Mouse (Mus musculus) layer of hippocampus, adult 18-20 months (tissue): ENCODE measurements around the gene Prss42. TPM values are rescaled to one million over a fixed set of nuclear protein-coding genes. Genes with fewer than 3 reads are reported as not detected.

ENCODE experiments used
- DNase-seq, 2 experiments: peaks; one replicate each; pipeline ENCODE4 v3.0.0; 2022; ENCODE audit warnings: low spot score in 2 of 2
- long read RNA-seq: library from polyadenylated mRNA; stranded (forward); transcript quantifications from one replicate; pipeline ENCODE4 v2.0.0, GENCODE M21; 2021
- total RNA-seq, 2 experiments: library from RNA; stranded (reverse); gene quantifications; 2 replicates each; pipeline ENCODE4 v1.2.3; 2021

Prss42 gene
- not detected for total RNA-seq
- long read RNA-seq = 0 reads

DNA sequence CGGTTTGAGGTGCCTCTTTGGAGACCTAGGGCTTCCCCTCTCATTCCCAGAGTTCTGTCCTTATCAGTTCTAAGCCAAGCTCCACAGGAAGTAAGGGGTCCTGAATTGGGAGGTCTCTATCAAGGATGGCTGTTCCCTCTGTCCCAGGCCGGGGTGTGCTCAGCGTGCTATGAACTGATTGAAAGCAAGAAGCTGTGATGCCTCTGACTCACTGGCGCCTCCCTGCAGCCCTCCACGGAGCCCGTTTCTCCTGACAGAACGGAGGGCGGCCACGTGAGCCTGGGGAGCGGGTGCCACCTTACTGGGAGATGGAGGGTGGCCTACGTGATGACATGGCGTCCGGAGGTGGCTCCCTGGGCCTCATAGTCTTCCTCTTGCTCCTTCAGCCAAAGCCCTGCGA lies at the start of gene Prss42:
Gene Prss42, plus strand, starts transcription at position 301 of the 400 bp plus-strand sequence.
- DNase-seq = no peak

DNA sequence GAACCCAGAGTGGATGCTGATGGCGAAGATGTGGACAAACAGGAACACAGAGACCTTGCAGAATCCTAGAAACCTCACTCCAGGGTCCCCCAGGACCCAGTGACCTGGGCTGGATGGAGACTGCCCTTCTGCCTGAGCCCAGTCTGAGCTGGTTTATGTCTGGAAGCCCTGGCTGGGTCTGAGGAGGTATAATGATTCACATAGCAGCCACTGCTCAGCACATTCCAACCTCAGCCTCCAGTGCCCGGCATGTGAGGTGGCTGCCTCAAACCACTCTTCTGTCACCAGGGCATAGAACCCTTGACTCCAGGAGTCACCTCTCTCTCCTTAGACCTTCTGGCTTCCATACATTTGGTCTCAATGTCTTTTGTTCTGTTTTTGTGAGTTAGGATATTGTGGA lies 49.5 kb upstream of the Prss42 start:
- no peak for DNase-seq

DNA sequence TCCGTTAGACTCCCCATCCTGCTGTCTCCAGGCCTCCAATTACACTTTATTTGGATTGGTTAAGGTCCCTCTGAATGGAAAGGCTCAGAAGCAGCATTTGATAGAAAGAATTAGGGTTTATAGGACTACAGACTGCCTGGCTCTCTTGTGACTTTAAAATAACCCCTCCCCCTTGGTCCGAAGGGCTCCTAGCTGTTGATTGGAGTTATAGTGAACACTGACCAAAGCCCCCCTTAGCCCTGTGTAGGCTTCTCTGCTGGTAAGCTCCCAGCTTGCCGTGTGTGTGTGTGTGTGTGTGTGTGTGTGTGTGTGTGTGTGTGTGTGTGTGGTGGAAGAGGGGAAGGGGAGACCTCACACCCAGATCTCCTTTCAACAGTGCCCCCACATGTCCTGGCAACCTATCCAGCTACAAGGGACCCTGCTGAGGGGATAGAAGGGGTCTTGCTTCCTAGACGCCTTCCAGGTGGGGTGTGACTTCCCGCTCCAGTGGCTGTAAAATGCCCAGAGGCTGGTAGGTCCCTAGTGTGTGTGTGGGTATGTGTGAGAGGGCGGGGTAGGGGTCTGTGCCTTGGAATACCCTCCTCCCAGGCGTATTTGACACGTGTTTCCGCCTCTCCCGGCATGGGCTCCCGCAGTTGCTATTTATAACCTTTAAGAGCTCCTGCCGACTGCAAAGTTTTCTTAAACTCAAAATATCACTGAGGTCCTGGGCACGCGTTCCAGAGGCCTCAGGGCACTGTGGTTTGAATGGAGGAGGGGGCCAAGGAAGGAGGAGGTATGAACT lies 47.4 kb upstream of the Prss42 start:
- DNase-seq = no peak

DNA sequence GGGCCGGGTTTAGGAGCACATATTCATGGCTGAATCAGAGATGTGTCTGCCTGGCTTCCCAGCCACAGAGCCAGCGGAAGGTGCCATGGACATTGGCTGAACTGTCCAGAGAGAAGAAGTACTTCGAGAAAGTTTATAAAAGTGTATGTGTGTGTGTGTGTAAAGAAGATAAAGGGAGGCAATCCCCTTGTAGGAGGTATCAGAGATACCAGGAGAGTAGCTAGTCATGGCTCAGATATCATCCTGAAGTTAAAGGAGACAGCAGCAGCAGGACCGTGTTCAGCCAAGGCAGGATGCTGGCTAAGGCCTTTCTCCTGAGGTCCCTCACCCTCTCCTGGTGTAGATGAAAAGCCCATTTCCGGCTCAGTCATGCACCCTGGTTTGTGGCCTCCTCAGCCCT lies 46.6 kb upstream of the Prss42 start:
- DNase-seq = no peak

DNA sequence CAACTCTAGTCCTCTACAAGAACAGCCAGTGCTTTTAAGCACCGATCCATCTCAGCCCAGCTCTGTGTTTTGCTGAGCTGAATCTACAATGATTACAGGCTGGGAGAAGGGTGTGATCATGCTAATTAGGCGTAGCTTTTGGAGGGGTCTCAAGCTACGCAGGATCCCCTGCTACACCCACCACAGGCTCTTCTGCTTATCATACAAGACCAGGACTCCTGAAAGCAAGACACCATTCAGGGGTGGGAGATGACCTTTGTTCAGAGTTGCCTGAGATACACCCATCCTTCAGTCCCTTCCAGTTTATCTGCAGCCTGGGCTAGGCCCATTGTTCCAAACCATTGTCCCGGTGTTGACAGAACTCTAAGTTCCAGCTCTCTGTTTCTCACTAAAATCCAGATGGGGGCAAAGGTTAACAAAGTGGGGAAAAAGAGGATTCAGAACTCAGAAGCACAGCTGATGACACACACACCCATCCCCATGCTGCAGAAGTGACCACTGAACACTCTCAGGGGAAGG lies 45.0 kb upstream of the Prss42 start:
- DNase-seq = no peak

DNA sequence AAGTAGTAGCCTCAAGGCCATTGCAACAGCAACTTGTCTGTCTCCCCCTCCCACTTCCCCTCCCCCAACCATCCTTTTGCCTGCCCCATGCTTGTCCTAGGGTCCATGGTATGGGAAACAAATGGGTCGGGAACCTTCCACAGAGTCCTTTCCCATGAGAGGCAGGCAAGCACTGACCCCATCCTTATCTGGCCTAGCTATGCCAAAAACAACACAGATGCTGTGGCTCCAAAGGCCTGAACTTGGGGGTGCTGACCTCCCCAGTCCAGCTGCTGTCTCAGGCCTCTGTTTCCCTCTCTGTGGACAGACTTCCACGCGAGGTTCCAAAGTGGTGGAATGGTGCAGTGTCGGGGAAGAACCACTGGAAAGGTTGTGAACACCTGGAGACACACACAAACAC lies 44.2 kb upstream of the Prss42 start:
- DNase-seq = no peak

DNA sequence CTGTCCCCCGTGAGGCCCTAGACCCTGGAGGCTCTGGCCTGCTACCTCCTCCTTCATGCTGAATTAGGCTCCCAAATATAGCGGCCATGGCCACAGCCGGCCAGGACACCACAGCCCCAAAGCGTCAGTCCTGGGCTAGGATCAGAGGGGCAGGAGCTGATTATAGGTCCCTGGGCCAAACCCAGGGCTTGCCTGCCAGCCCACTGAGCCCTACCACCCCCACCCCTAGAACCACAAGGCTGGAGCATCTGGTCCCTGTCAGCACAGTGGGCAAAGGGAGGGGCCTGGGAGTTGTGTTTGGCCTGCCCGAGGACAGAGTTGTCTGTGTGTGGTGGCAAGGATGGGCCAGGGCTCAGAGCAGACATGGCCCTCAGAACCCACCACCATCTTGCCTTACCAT lies 40.1 kb upstream of the Prss42 start:
- no peak for DNase-seq

DNA sequence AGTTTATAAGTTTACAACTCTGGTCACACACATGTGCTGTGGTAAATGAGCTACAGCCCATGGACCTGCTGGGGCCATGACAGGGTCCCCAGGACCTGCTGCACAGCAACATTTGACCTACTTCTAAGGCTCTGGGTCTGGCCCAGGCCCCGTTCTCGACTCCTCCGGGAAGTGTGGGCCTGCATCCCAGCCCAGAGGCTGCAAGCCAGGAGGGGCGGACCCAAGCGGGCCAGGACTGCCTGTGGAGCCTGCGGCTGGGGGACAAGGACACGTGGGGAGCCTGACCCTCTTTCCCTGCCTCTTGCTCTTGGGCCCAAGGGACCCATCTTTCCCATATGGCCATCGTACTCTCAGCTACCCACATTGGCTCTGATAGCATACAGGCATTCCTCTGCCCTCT lies 39.4 kb upstream of the Prss42 start:
- DNase-seq = peak; percentile 11 to 32

DNA sequence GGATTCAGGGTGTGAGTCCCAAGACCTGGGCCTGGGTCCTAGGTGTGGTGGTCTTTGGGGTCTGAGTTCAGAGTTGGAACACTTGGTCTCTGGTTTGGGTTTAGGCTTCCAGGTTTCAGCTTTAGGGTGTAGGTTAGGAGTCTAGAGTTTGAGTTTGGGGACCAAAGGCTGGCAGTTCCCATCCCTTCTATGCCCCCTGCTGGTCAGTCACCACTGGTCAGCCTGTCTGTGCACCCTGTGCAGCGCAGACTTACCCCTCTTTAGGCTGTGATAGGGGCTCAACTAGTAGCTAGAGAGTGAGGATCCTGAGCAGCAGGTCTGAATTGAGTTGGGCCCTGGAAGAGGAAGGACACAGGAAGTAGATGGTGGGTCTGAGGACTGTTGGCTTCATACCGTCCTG lies 38.7 kb upstream of the Prss42 start:
- DNase-seq = peak in 1 of 2 experiments; percentile 39

DNA sequence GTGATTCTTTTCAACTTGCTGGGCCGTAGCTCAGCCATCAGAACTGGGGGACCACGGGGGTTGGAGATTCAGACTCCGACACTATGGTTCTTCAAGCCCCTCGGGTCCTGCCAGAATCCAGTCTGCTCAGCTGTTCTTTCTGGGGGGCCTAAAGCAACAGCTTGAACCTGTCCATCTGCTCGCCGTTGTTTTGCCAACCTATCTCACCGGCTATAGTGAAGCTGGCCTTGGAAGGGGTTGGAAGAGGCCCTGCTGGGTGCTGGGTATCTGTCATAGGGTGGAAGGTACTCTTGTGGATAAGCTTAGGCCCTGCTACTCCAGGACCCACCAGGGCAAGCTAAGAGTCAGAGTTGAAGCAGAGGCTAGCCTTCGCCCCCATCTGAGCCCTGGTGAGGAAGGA lies 37.1 kb upstream of the Prss42 start:
- no peak for DNase-seq

DNA sequence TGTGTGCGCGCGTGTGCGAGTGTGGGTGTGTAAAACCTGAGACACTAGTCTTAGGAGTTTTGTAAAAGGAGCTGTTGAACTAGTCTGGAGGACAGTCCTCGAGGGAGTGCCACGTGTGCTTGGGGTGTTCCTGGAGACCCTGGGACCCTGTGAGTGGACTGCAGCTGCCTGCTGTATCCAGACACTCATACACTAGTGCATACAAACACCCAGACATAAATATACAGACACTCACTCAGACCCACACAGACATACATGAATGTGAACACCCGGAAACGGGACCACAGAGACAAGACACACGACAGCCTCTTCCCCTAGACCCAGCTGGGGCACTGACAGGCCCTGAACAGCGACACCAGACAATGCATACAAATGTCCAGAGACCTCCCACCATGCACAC lies 35.2 kb upstream of the Prss42 start:
- DNase-seq = no peak

DNA sequence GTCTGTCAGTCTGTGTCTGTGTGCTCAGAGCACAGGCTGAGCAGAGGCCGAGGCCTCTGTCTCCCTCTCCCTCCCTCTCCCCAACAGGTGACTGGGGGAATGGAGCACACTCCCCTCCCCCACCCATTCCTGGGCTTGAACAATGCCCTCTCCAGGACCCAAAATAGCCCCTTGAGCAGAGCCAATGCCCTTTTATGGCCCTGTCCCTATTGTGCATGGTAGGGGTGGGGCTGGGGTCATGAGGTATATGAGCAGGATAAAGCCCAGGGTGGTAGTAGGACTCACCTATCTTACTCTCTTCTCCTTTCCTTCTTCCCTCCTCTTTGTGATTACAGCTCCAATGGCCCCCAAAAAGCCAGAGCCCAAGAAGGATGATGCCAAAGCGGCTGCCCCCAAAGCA lies 34.6 kb upstream of the Prss42 start:
- no peak for DNase-seq

DNA sequence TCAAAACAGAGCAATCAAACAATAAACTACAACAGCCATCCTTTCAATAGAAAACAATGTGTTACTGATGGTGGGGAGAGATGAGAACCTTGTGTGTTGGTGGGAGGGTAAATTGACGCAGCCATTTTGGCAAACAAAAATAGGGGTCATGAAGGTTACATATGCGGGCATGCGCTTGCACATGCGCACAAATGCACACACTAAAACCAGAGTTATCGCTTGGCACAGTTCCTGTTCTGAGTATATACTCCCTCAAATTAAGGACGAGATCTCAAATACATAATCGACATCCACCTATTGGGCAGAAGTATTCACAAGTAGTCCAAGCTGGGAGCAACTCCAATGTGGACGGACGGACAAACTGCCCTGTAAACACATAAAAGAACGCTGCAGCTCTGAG lies 25.6 kb upstream of the Prss42 start:
- DNase-seq = no peak

DNA sequence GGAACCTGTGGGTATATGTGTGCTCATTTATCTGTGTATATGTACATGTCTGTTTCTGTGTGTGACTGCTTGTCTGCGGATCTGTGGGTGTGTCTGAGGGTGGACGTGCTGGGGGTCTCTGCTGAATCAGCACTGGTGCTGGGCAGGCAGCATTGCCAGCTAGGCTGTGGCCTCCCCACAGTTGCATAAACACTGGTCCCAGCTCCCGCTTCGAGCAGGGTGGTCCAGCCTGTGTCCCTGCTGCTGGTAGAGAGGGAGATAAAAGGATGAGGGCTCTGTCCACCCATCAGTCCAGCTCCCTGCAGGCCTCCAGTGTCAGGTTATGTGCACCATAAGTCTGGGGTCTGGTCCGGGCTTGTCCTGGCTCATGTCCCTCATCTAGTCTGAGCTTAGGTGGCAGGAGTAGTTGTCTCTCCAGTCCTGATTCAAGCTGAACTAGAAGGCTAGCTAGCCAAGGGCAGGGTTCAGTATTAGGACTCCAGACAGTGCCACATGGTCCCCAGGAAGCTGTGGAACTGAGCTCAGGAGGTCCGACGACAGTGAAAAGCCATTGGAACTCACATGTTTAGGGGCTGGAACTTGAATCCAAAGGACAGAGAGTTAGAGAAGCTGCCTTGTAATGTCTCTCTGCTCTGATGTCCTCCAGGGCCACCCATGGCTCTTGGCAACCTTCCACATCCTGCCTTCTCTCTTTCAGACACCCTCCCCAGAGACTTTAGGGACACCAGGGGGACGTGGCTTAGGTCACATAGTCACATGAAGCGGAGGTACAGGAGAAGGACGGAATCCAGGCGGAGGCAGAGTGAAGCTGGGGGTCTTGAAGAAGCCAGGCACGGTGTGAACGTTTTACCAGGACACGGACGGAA lies 23.3 kb upstream of the Prss42 start:
- no peak for DNase-seq

DNA sequence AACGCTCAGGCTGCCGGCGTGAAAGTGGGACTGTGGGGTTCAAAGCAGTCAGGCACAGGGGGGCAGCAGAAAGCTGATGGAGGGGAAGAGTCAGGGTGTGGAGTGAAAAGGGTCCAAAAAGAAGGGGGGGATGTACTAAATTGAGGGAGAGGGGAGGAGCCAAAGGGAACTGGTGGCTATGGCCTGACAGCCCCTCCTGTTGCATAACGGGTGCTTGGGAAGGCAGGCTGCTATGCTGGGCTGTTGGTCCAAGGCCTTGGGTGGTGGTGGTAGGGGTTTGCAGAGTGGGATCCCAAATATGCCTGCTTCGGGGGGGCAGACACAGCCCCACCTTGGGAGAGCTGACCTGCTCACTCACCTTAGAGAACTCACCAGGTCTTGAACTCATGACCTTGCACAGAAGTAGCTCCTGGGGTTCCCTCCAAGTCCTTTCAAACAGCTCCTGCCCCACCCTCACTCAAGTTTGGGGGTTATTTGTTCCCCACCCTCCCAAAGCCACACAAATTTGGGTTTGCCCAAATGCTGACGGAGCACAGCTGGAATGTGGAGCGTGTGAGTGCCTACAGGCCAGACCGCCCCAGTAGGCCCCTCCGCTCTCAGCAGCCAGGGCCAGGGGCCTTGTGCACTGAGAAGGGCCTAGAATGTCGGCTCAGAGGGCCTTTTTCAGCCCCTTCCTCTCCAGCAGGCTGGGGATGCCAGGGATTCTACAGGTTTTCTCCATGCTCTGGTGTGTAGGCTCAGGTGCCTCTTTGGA lies 22.5 kb upstream of the Prss42 start:
- no peak for DNase-seq

DNA sequence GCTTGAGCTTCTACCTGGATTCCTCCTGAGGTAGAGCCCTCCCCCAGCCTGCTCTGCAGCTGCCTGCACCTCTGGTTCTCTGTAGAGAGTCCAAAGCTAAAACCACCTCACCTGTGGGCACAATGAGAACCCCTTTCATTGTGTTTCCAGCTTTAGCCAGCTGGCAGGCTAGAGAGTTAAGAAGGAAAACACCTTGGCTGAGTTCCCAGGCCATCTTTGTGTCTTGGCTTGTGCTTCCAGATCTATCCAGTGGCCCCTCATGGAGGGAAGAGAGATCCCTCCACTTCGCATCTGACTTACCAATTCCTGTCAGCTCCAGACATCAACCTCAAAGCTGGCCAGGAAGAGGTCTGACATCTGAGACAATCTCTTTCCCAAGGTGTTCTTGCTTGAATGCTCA lies 19.9 kb upstream of the Prss42 start:
- DNase-seq = no peak

DNA sequence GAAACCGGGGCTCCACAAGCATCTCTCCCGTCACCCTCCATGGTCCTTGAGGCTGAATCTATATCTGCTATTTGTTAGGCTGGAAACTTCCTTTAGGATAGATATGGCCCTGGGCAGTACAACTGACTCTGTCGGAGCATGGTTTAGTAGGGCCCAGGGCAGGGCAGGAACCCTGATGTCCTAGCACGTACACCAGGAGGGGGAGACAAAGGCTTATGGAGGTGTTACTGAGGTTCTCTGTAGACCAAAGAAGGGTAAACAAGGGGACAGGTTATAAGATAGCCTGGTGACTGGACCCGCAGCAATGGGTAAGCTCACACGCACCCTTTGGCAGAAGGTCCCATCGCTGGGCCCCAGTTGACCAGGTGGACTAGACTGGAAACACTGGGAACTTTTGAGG lies 19.4 kb upstream of the Prss42 start:
- no peak for DNase-seq

DNA sequence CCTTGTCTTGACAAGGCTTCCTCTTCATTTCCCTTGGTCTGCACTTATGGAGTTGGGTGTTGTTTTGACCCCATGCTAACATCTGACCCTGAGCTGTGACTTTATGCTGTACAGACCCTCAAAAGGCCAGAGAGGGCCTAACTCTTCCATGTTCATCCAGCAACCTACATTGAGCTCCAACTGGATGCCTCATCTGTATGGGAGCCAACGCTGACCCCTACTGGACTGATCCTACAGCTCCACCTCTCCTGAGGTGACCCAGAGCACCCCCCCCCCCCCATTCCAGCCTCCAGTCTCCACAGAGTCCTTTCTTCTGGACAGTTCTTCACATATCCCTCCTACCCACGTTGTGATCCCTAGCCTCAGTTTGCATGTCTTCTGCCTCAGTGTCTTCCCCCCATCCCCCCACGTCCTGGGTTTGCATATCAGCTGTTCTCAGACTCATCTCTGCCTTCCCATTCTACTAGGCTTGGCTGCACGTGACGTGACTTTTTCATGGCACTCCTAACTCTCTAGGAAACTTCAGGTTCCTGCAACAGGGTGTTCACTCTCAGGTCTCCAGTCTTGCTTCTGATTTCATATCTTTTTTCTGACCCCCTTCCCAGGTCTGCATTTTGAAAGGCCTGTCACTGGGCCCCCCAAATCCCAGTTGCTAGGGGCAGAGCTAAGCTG lies 18.6 kb upstream of the Prss42 start:
- no peak for DNase-seq

DNA sequence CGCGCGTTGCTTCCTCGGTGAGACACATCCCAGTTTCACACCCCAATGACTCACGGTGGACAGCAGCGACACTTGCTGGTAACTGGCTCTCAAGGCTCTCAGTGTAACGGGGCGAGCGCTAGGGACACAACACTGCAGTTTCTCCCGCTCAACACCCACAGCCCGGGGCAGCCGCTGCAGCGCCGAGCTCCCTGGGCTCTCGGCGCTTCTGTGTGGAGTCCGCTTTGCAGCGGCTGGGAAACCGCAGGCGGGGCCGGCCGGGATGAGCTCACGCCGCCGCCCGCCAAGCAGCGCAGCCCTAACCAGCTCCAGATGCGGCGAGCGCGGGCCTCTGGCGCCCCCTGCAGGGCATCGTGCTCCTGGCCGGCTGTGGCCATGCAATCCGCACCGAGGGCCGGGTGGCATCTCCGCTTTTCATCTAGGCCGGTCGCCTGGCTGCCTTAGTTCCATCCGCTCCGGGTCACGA lies 16.7 kb upstream of the Prss42 start:
- peak; percentile 86 to 94 for DNase-seq

DNA sequence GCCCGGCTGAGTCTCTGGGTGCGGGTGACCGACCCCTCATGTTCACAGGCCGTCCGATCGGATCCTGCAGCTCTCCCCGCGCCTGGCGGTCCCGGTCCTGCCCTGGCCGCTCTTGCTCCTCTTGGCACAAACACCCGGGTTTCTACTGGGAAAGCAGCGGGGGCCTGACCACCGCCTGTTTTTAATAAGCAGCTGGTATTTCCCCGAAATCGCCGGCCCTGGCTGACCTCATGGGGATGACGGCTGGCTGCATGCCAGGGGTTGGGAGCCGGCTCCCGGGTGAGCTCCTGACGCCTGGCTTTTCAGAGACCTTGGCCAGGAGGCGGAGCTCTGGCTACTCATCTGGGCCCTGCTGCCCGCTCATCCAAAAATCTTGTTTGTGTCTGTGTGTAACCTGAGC lies 16.2 kb upstream of the Prss42 start:
- peak; percentile 48 to 74 for DNase-seq

DNA sequence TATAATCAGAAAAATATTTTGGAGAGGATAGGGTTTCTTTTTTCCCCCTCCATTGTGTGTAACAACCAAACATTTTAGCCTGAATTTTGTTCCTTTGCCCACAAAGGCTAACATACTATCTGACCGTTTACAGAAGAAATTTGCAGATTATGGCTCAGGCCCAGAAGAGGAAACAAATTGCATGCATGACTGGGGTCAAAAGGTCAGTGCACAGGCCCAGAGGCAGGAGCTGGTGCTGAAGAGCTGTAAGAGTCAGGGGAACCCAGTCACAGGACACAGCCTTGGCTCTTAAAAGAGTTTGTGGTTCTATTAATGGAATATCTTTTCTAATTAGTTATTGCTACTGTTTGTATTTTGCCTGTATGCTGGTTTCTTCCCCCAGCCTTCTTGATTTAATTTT lies 14.4 kb upstream of the Prss42 start:
- DNase-seq = no peak
